Mouse (Mus musculus): ENCODE results near the gene Shisal2b.

- TF ChIP-seq POLR2A (IDR thresholded peaks at IDR 0.05; ENCODE audit: insufficient read length, low read depth), result no peak
- TF ChIP-seq TCF12 (IDR thresholded peaks at IDR 0.05; ENCODE audit: insufficient read depth, poor library complexity, severe bottlenecking), result no peak
- TF ChIP-seq CEBPB (IDR thresholded peaks at IDR 0.05; ENCODE audit: insufficient read depth, poor library complexity, severe bottlenecking), result no peak
- TF ChIP-seq MAX (IDR thresholded peaks at IDR 0.05; ENCODE audit: low read depth), result no peak
- no peak for TF ChIP-seq MYOD1 (IDR thresholded peaks at IDR 0.05; ENCODE audit: control insufficient read depth in 1 of 3, insufficient read length in 2 of 3, low read depth in 2 of 3)
- no peak for TF ChIP-seq POLR2AphosphoS2 (IDR thresholded peaks at IDR 0.05; ENCODE audit: insufficient read length, low read depth)
- TF ChIP-seq REST (IDR thresholded peaks at IDR 0.05; ENCODE audit: insufficient read depth, insufficient read length), result no peak
- no peak for TF ChIP-seq MYOG (IDR thresholded peaks at IDR 0.05; ENCODE audit: control insufficient read depth in 1 of 3, insufficient read depth in 1 of 3, insufficient read length in 2 of 3, low read depth in 2 of 3)
- no peak for TF ChIP-seq SRF (IDR thresholded peaks at IDR 0.05; ENCODE audit: control insufficient read depth, insufficient read length, low read depth)
- TF ChIP-seq USF1 (IDR thresholded peaks at IDR 0.05; ENCODE audit: low read depth), result no peak
- no peak for TF ChIP-seq E2F4 (IDR thresholded peaks at IDR 0.05; ENCODE audit: insufficient read depth)
- no peak for TF ChIP-seq TCF3 (IDR thresholded peaks at IDR 0.05; ENCODE audit: insufficient read length, low read depth)
Observed at GRCm38 (mm10) chr13:104821908-104822307, 41.8 kb downstream of the Shisal2b start.

Measured in myocyte (in vitro differentiated cells).